Mouse (Mus musculus) lung, embryonic 14.5 days (tissue): ENCODE results near the gene Copz1. TPM values are rescaled to one million over a fixed set of nuclear protein-coding genes. Genes with fewer than 3 reads are reported as not detected.

Source experiments
- ATAC-seq: fragments of 200-750 bp; cut with Nextera tagmentation; 2 replicates; pipeline ENCODE4 v1.8.0; 2017; ENCODE audit warnings: mild to moderate bottlenecking, moderate TSS enrichment, moderate library complexity; ENCODE audit not compliant: insufficient read depth
- DNase-seq: peaks from one replicate; pipeline ENCODE4 v3.0.0-alpha.2; 2015
- H3K27ac ChIP-seq: fragments of 300-500 bp; sonication (generic); 2 replicates; pipeline ENCODE4 v1.5.1; 2014; ENCODE audit warnings: low read depth, mild to moderate bottlenecking, moderate library complexity
- H3K27me3 ChIP-seq: fragments of 300-500 bp; sonication (generic); 2 replicates; pipeline ENCODE4 v1.6.1; 2014; ENCODE audit warnings: low read length, control low read depth; ENCODE audit not compliant: insufficient read depth
- H3K36me3 ChIP-seq: fragments of 300-500 bp; sonication (generic); 2 replicates; pipeline ENCODE4 v1.6.1; 2014; ENCODE audit warnings: control low read depth; ENCODE audit not compliant: insufficient read depth
- H3K4me1 ChIP-seq: fragments of 300-500 bp; sonication (generic); 2 replicates; pipeline ENCODE4 v1.6.1; 2014; ENCODE audit warnings: antibody characterized with exemption, control low read depth; ENCODE audit not compliant: insufficient read depth
- H3K4me2 ChIP-seq: fragments of 300-500 bp; sonication (generic); 2 replicates; pipeline ENCODE4 v1.6.1; 2014; ENCODE audit warnings: mild to moderate bottlenecking
- H3K4me3 ChIP-seq: fragments of 300-500 bp; sonication (generic); 2 replicates; pipeline ENCODE4 v1.5.1; 2014; ENCODE audit warnings: low read depth, low read length
- H3K9ac ChIP-seq: fragments of 300-500 bp; sonication (generic); 2 replicates; pipeline ENCODE4 v1.6.1; 2014
- H3K9me3 ChIP-seq: fragments of 300-500 bp; sonication (generic); 2 replicates; pipeline ENCODE4 v1.6.1; 2016; ENCODE audit warnings: low read depth, low read length, control low read depth
- CTCF ChIP-seq: IDR thresholded peaks from 2 replicates; pipeline ENCODE4 v1.5.1; 2016; ENCODE audit warnings: antibody characterized with exemption, low read depth
- WGBS: fragments of 180-500 bp; shearing (Covaris S2); extraction: QIAGEN DNeasy Blood & Tissue Kit; methylation state at CpG from one replicate; pipeline ENCODE4 v1.1.7; 2014; 5-methylcytosine and 5-hydroxymethylcytosine counted together
- polyA plus RNA-seq: library from polyadenylated mRNA; unstranded; fragments of >200 nt; fragmentation: Nextera tagmentation; extraction: Ambion mirVana; gene quantifications from 2 replicates; pipeline ENCODE4 v1.2.1, GENCODE M21; 2014

Copz1 gene
- polyA plus RNA-seq, 1 experiment from 2014 or later, result 306 TPM

DNA sequence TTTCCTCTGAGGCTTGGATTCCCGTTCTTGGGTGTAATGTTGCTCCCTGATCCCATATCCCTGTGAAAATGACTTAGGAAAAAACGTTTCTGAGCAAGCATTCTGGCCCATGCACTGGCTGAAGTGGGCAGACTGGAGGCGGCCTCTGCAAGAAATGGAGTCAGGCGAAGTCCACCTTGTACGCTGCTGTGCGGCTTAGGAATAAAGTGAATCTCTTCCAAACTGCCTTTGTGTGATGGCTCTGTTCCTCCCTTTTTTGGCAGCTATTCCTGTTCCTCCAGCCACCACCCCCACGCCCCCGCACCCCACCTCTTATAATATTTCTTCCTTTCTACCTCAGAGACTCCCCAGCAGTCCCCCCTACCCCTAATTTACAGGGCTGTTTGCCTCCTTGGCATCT lies 27.1 kb downstream of the Copz1 start:
- H3K4me2 ChIP-seq, result peak overlapping the region; percentile 35
- no peak for DNase-seq
- no peak overlapping the region for H3K9ac ChIP-seq
- no peaks in the 10 kb centered on the region for H3K9me3 ChIP-seq
- WGBS, result 47% methylated on average over 8 of the region's 8 CpGs
- peaks cover 42% of the 10 kb centered on the region for H3K4me1 ChIP-seq
- no peak overlapping the region for H3K4me3 ChIP-seq
- no peak for TF ChIP-seq CTCF
- no peak for ATAC-seq
- H3K27me3 ChIP-seq, result no peaks in the 10 kb centered on the region
- peak overlapping the region; percentile 84 for H3K27ac ChIP-seq
- H3K36me3 ChIP-seq, result peaks cover 33% of the 10 kb centered on the region

DNA sequence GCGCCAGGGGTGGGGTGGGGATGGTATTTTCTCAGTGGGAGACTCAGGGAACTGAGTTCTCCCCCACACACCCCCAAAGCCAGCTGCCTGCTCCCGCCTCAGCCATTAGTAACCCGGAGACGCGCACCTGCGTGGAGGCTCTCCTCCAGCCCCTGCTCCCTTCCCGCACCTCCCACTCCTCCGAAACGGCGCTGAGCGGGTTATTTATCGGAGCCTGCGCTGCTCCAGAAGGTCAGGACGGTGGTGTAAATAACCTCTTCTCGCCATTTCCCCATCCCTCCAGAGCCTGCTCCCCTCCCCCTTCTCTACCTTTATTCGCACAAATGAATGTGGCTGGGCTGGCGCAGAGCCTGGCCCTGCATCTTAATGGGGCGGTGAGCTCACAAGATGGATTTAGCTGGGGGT lies 27.6 kb downstream of the Copz1 start:
- no peaks in the 10 kb centered on the region for H3K9me3 ChIP-seq

DNA sequence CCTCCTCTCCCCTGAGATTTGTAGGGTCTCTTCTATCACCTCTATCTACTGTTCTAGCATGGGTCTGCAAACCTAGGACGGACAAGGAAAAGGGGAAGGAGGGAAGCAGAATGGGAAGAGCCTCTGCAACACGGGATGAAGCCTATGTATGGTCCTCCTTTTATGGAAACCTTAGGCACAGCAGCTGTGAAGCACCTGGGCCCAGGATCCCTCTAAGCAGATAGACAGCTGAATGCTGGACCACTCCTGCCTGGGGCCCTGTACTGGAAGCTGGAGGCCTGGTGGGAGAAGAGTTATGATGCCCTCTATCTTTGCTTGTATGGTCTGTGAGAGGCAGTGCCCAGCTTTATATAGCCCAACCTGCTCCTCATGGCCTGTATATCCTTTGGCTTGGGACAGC lies 28.0 kb downstream of the Copz1 start:
- no peak overlapping the region for H3K4me3 ChIP-seq
- H3K27ac ChIP-seq, result peak overlapping the region; percentile 84
- peaks cover 29% of the 10 kb centered on the region for H3K36me3 ChIP-seq
- H3K27me3 ChIP-seq, result no peaks in the 10 kb centered on the region
- no peaks in the 10 kb centered on the region for H3K9me3 ChIP-seq
- DNase-seq (no peak), ATAC-seq (no peak)
- peaks cover 41% of the 10 kb centered on the region for H3K4me1 ChIP-seq
- H3K9ac ChIP-seq, result no peak overlapping the region
- H3K4me2 ChIP-seq, result peak overlapping the region; percentile 35
- TF ChIP-seq CTCF, result no peak
- WGBS, result 17% methylated on average over 2 of the region's 2 CpGs

More for the DNA sequence above, 27.6 kb downstream of the Copz1 start:
- 9% methylated on average over 18 of the region's 18 CpGs for WGBS
- Histone ChIP-seq H3K4me2 (peak overlapping the region; percentile 35), H3K9ac (no peak overlapping the region), H3K27ac (peak overlapping the region; percentile 84), H3K4me3 (no peak overlapping the region), H3K27me3 (no peaks in the 10 kb centered on the region), H3K36me3 (peaks cover 33% of the 10 kb centered on the region), H3K4me1 (peaks cover 42% of the 10 kb centered on the region)
- DNase-seq (peak; percentile 62), ATAC-seq (no peak)
- TF ChIP-seq CTCF, result no peak

DNA sequence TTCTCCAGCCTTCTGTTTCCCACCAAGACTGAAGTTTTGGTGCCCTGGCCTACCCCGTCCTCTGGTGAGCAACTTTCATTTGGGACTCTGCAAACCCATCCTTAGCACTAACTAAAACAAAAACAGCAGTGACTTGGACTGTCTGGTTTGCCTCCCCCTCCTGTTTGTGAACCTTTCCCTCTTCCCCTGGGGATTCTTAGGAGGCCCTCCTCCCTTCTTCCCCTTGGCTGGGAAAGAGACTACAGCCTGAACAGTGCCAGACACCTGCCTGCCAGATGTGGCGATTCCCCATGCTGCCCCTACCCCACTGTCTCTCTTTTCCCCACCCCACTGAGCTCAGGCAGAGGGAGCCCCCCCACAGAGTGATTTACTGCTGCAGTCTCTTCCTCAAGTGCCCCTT lies 28.5 kb downstream of the Copz1 start:
- 34% methylated on average over 2 of the region's 2 CpGs for WGBS
- peak overlapping the region; percentile 84 for H3K27ac ChIP-seq
- H3K4me3 ChIP-seq, result no peak overlapping the region
- H3K36me3 ChIP-seq, result peaks cover 26% of the 10 kb centered on the region
- TF ChIP-seq CTCF, result no peak
- DNase-seq (no peak), ATAC-seq (no peak)
- no peaks in the 10 kb centered on the region for H3K9me3 ChIP-seq
- H3K9ac ChIP-seq, result no peak overlapping the region
- H3K4me2 ChIP-seq, result no peak overlapping the region; the same call in 1 of the 2 replicates
- H3K4me1 ChIP-seq, result peaks cover 44% of the 10 kb centered on the region
- no peaks in the 10 kb centered on the region for H3K27me3 ChIP-seq

DNA sequence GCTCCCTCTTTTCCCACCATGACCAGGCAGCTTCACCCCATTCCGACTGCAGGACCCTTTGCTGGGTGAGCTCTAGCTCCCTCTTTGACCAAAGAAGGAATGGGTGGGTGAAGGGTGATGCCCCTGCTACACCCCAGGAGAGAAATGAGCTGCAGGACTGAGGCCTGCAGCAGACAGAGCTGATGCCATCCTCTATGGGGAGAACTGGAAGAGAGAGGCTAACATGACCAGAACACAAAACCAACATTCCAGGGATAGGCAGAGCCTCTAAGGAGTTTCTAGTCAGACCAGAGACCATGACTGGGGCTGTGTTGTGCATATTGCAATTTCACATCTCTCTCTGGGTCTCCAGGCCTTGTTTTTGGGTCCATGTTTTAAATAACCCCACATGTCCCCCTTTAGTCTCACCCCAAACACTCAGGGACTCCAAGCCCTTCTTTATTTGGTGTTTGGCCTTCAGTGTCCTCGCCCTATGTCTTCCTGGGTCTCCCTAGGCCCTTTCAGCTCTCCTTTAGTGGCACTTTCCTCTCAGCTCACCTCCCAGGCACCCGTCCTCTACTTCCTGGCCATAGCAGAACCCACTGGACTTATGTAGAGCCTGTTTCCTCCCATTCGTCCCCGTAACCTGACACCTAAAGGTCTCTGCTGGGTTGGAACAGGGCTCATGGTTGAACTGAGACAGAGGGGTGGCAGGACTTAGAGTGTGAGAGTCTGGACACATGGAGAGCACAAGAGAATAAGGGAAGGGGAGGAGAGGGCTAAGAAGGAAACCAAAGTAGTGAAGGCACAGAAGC lies 29.2 kb downstream of the Copz1 start:
- ATAC-seq, result no peak
- Histone ChIP-seq H3K36me3 (peaks cover 22% of the 10 kb centered on the region), H3K27ac (peak overlapping the region; percentile 33; the same call in 1 of the 2 replicates), H3K4me2 (no peak overlapping the region), H3K4me3 (no peak overlapping the region), H3K9ac (no peak overlapping the region), H3K9me3 (no peaks in the 10 kb centered on the region), H3K27me3 (no peaks in the 10 kb centered on the region), H3K4me1 (peaks cover 46% of the 10 kb centered on the region)
- peak; percentile 26 for DNase-seq
- TF ChIP-seq CTCF, result no peak
- 26% methylated on average over 5 of the region's 5 CpGs for WGBS

DNA sequence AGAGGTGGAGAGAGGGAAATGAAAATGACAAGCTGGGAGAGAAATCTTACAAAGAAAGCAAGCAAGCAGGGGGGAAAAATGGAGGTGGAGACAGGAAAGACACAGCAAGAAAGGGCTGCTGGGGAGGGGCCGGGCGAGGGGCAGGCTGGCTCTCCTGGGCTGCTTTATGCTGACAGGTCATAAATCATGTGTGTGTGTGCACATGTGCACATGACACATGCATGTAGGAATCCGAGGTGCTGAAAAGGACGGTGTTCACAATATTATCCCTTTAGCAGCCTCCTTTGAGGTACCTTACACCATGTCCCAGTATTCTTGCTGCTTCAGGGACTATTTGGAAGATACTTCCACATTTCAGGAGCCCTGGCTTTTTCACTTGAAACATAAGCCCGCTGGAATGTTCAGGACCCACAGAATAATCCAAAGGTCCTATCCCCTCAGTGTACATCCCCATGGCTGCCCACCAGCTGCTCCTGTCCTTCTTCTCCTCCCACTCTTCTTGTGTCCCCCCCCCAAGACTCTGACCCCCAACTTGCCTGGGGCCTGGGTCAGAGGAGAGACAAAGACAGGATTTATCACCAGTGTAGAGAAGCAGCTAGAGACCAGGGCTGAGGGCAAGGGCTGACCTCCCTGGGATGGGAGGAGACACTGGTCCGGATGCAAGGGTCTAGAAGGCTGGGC lies 30.0 kb downstream of the Copz1 start:
- ATAC-seq, result no peak
- Histone ChIP-seq H3K36me3 (peaks cover 15% of the 10 kb centered on the region), H3K4me1 (peaks cover 46% of the 10 kb centered on the region), H3K9me3 (no peaks in the 10 kb centered on the region), H3K27ac (peak overlapping the region; percentile 33; the same call in 1 of the 2 replicates), H3K4me2 (no peak overlapping the region), H3K9ac (no peak overlapping the region), H3K27me3 (no peaks in the 10 kb centered on the region), H3K4me3 (no peak overlapping the region)
- peak; percentile 19 for DNase-seq
- WGBS, result 19% methylated on average over 6 of the region's 6 CpGs
- no peak for TF ChIP-seq CTCF

DNA sequence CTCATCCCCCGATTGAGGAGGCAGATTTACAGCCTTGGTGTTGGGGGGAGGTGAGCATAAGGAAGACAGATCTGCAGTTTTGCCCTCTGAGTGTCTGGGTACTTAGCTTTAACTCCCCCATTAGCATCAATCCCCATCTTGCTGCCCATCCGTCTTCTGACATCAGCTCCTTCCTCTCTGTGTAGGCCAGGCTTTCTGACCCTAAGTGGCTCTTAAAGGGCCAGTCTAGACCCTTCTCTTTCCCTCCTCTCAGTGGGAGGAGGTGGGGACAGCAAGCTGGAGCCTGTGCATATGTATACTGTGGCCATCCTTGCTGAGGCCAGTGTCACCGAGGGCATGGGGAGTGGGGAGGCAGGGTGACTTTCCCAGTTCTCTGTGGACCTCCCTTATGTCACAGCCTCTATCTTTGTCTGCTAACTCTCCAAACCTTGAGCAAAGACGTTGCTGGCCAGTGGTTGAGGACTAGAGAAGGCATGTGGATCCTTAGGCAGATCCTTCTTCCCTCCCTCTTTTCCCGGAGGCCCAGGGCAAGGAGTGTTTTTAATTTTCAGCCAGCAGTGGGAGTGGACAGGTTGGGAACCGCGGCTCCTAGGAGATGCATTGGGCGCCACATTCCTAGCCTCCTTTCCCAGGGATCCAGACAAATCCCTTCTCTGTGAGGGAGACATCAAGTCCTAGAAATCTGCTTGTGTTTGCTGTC lies 31.6 kb downstream of the Copz1 start:
- no peaks in the 10 kb centered on the region for H3K27me3 ChIP-seq
- DNase-seq, result peak; percentile 57
- peak overlapping the region; percentile 97 for H3K27ac ChIP-seq
- peak overlapping the region; percentile 64 for H3K4me2 ChIP-seq
- H3K4me3 ChIP-seq, result peak overlapping the region; percentile 46
- H3K9me3 ChIP-seq, result no peaks in the 10 kb centered on the region
- peaks cover 55% of the 10 kb centered on the region for H3K4me1 ChIP-seq
- H3K36me3 ChIP-seq, result no peaks in the 10 kb centered on the region; the same call in 1 of the 2 replicates
- no peak; the same call in 1 of the 2 replicates for TF ChIP-seq CTCF
- ATAC-seq, result no peak
- WGBS, result 5% methylated on average over 8 of the region's 8 CpGs
- peak overlapping the region; percentile 56 for H3K9ac ChIP-seq
